16 mouse cellular contexts compared by ENCODE assay signal in the genomic region with DNA sequence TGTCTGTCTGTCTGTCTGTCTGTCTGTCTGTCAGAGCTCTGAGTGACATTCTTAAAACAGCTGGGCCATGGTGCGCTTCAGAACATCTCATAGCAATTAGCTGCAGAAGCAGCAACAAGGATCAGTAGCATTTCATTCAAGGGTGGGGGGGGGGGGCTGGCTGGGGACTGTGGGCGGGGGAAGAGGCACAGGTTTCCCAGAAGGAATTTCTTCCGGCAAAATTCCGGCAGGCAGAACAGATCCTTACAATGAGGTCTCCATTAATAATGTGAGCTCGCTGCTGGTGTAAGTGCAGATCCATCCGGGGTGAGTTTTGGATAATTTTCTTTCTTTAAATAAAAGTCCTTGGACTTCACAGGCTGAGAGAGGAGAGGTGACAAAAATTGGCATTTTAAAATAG. TPM values are rescaled to one million over a fixed set of nuclear protein-coding genes. Genes with fewer than 3 reads are reported as not detected.
DNase-seq lines count a peak whose midpoint lies in the region; ATAC-seq and TF ChIP-seq lines count a peak whose summit lies in the region.
"Had no signal": no experiment of that assay in that cellular context is flagged by ENCODE, and none has a peak within 500 bp of the region (broad histone marks: within the 10 kb centered on the region; RNA-seq: fewer than 3 reads in every experiment).

No protein-coding gene starts in this region.

- H3K27ac ChIP-seq in cerebellum, adult 2 months (ENCODE audit: insufficient read depth, low read length): 0 out of 2 replicates have a peak overlapping the region, but pooled peaks have one; percentile 63
- no peak overlapping the region for H3K27ac ChIP-seq in kidney, embryonic 16.5 days (ENCODE audit: low read length)
- 0 out of 2 replicates have a peak overlapping the region, but pooled peaks have one; percentile 9 for H3K27ac ChIP-seq in forebrain, postnatal 0 days (ENCODE audit: low read depth, low read length)
- H3K27ac ChIP-seq in neural tube, embryonic 13.5 days (replicated peaks): no peak overlapping the region
- no peak overlapping the region for H3K27ac ChIP-seq in intestine, postnatal 0 days (ENCODE audit: low read depth, low read length)
- H3K27ac ChIP-seq: liver, embryonic 12.5 days had no signal

- H3K9ac ChIP-seq in kidney, embryonic 16.5 days (replicated peaks; ENCODE audit: low read length): no peak overlapping the region
- H3K9ac ChIP-seq in forebrain, postnatal 0 days: 0 out of 2 replicates have a peak overlapping the region, but pooled peaks have one; percentile 31
- 0 out of 2 replicates have a peak overlapping the region, but pooled peaks have one; percentile 38 for H3K9ac ChIP-seq in neural tube, embryonic 13.5 days
- no peak overlapping the region for H3K9ac ChIP-seq in intestine, postnatal 0 days (ENCODE audit: low read depth, low read length)
- H3K9ac ChIP-seq: kidney, embryonic 15.5 days; liver, embryonic 12.5 days had no signal

- no peak for TF ChIP-seq CTCF in cerebellum, adult 2 months (IDR thresholded peaks at IDR 0.05; ENCODE audit: borderline replicate concordance, insufficient read depth, low read depth, low read length)
- no peak for TF ChIP-seq CTCF in forebrain, postnatal 0 days (IDR thresholded peaks at IDR 0.05; ENCODE audit: low read depth)
- TF ChIP-seq CTCF in intestine, postnatal 0 days (IDR thresholded peaks at IDR 0.05; ENCODE audit: low read depth): no peak

- DNase-seq in cerebellum, adult 2 months: peak in 1 of 2 experiments; percentile 41
- no peak for DNase-seq in cerebellum, postnatal 36 days
- DNase-seq in kidney, adult 11 months: no peak
- no peak for DNase-seq in forebrain, postnatal 0 days
- DNase-seq in kidney, postnatal 25 days: no peak
- DNase-seq: heart, postnatal 10 days; lung, postnatal 4 days had no signal

- peaks cover 3% of the 10 kb centered on the region for H3K4me1 ChIP-seq in cerebellum, adult 2 months (ENCODE audit: control insufficient read depth, insufficient read depth, low read length)
- peaks cover 22% of the 10 kb centered on the region for H3K4me1 ChIP-seq in kidney, embryonic 16.5 days (ENCODE audit: insufficient read depth, low read length)
- peaks cover 17% of the 10 kb centered on the region for H3K4me1 ChIP-seq in forebrain, postnatal 0 days (ENCODE audit: insufficient read depth)
- H3K4me1 ChIP-seq in neural tube, embryonic 13.5 days (replicated peaks): peaks cover 39% of the 10 kb centered on the region
- H3K4me1 ChIP-seq in intestine, postnatal 0 days (replicated peaks; ENCODE audit: control insufficient read depth, insufficient read depth, low read length): no peaks in the 10 kb centered on the region

- peak overlapping the region; percentile 39 for H3K4me3 ChIP-seq in cerebellum, adult 2 months (replicated peaks; ENCODE audit: insufficient read depth, low read depth, low read length)
- H3K4me3 ChIP-seq in kidney, embryonic 16.5 days (ENCODE audit: low read length): no peak overlapping the region
- H3K4me3 ChIP-seq in forebrain, postnatal 0 days (ENCODE audit: low read depth, low read length): peak overlapping the region; percentile 28; the same call in 1 of the 2 replicates
- no peak overlapping the region for H3K4me3 ChIP-seq in neural tube, embryonic 13.5 days
- no peak overlapping the region for H3K4me3 ChIP-seq in intestine, postnatal 0 days (ENCODE audit: low read depth, low read length)
- H3K4me3 ChIP-seq: kidney, embryonic 15.5 days; liver, embryonic 12.5 days had no signal

- TF ChIP-seq POLR2A in cerebellum, adult 2 months (IDR thresholded peaks at IDR 0.05; ENCODE audit: borderline replicate concordance, insufficient read depth, low read length): no peak

- ATAC-seq in kidney, embryonic 16.5 days (ENCODE audit: low FRiP score, low TSS enrichment): no peak
- ATAC-seq in forebrain, postnatal 0 days: no peak; the same call in 1 of the 2 replicates
- ATAC-seq in neural tube, embryonic 13.5 days (ENCODE audit: low read depth): no peak
- ATAC-seq in intestine, postnatal 0 days: no peak
- ATAC-seq: liver, embryonic 12.5 days had no signal

- 5% methylated on average over 6 of the region's 6 CpGs for WGBS in cerebellum, adult 2 months
- 15% methylated on average over 6 of the region's 6 CpGs for WGBS in kidney, embryonic 16.5 days
- WGBS in forebrain, postnatal 0 days: 2% methylated on average over 6 of the region's 6 CpGs
- 8% methylated on average over 6 of the region's 6 CpGs for WGBS in neural tube, embryonic 13.5 days
- WGBS in intestine, postnatal 0 days: 40% methylated on average over 6 of the region's 6 CpGs

- H3K4me2 ChIP-seq in kidney, embryonic 16.5 days (replicated peaks; ENCODE audit: low read depth, low read length): 0 out of 2 replicates have a peak overlapping the region, but pooled peaks have one; percentile 12
- H3K4me2 ChIP-seq in forebrain, postnatal 0 days (ENCODE audit: low read depth): peak overlapping the region; percentile 29
- peak overlapping the region; percentile 49; the same call in 1 of the 2 replicates for H3K4me2 ChIP-seq in neural tube, embryonic 13.5 days
- H3K4me2 ChIP-seq in intestine, postnatal 0 days (replicated peaks; ENCODE audit: low read depth): no peak overlapping the region
- H3K4me2 ChIP-seq: liver, embryonic 12.5 days had no signal

- no peaks in the 10 kb centered on the region for H3K9me3 ChIP-seq in kidney, embryonic 16.5 days (ENCODE audit: low read length)
- H3K9me3 ChIP-seq in forebrain, postnatal 0 days (ENCODE audit: low read length): no peaks in the 10 kb centered on the region
- H3K9me3 ChIP-seq in neural tube, embryonic 13.5 days: no peaks in the 10 kb centered on the region
- H3K9me3 ChIP-seq in intestine, postnatal 0 days (ENCODE audit: control insufficient read depth): no peaks in the 10 kb centered on the region
- H3K9me3 ChIP-seq: kidney, embryonic 15.5 days; liver, embryonic 12.5 days had no signal

- no peaks in the 10 kb centered on the region for H3K36me3 ChIP-seq in kidney, embryonic 16.5 days (ENCODE audit: insufficient read depth, low read length)
- H3K36me3 ChIP-seq in forebrain, postnatal 0 days (ENCODE audit: insufficient read depth): no peaks in the 10 kb centered on the region
- 0 out of 2 replicates have a peak, but pooled peaks cover 1% of the 10 kb centered on the region for H3K36me3 ChIP-seq in neural tube, embryonic 13.5 days
- no peaks in the 10 kb centered on the region; the same call in 1 of the 2 replicates for H3K36me3 ChIP-seq in intestine, postnatal 0 days (ENCODE audit: control insufficient read depth, insufficient read depth)

- no peaks in the 10 kb centered on the region for H3K27me3 ChIP-seq in cerebellum, adult 2 months (ENCODE audit: control insufficient read depth, insufficient read depth, low read length)
- H3K27me3 ChIP-seq in kidney, embryonic 16.5 days (ENCODE audit: insufficient read depth, low read length): no peaks in the 10 kb centered on the region
- no peaks in the 10 kb centered on the region for H3K27me3 ChIP-seq in forebrain, postnatal 0 days (ENCODE audit: insufficient read depth, low read length)
- no peaks in the 10 kb centered on the region for H3K27me3 ChIP-seq in neural tube, embryonic 13.5 days
- no peaks in the 10 kb centered on the region for H3K27me3 ChIP-seq in intestine, postnatal 0 days (replicated peaks; ENCODE audit: control insufficient read depth, insufficient read depth, low read length)
- H3K27me3 ChIP-seq: kidney, embryonic 15.5 days; liver, embryonic 12.5 days had no signal

RNA-seq across cellular contexts. Expression of a gene that starts 40.0 kb away (rescaled TPM):
- 137 and 145 TPM in 2 replicates for polyA plus RNA-seq in cerebellum, adult 2 months (2012; rRNA removed)
- polyA plus RNA-seq in kidney, embryonic 16.5 days (2015; fragmentation: Nextera tagmentation; extraction: Ambion mirVana): 28.1 and 29.0 TPM in 2 replicates
- 47.5 and 51.0 TPM in 2 replicates for total RNA-seq in forebrain, postnatal 0 days (2014; rRNA removed)
- polyA plus RNA-seq in forebrain, postnatal 0 days (2015; fragmentation: Nextera tagmentation; extraction: Ambion mirVana): 28.6 and 37.2 TPM in 2 replicates
- 30.6 and 33.3 TPM in 2 replicates for polyA plus RNA-seq in neural tube, embryonic 13.5 days (2015; fragmentation: Nextera tagmentation; extraction: Ambion mirVana)
- 19.4 and 21.8 TPM in 2 replicates for polyA plus RNA-seq in intestine, postnatal 0 days (2015; fragmentation: Nextera tagmentation; extraction: Ambion mirVana)

RNA-seq across cellular contexts. Expression of a gene that starts 49.9 kb away (rescaled TPM):
- polyA plus RNA-seq in cerebellum, adult 2 months (2012; rRNA removed): not detected in 2 replicates
- 0.09 and 0.24 TPM in 2 replicates for polyA plus RNA-seq in kidney, embryonic 16.5 days (2015; fragmentation: Nextera tagmentation; extraction: Ambion mirVana)
- total RNA-seq in forebrain, postnatal 0 days (2014; rRNA removed): not detected in 2 replicates
- polyA plus RNA-seq in forebrain, postnatal 0 days (2015; fragmentation: Nextera tagmentation; extraction: Ambion mirVana): not detected in 2 replicates
- polyA plus RNA-seq in neural tube, embryonic 13.5 days (2015; fragmentation: Nextera tagmentation; extraction: Ambion mirVana): not detected in 2 replicates
- polyA plus RNA-seq in intestine, postnatal 0 days (2015; fragmentation: Nextera tagmentation; extraction: Ambion mirVana): not detected in 2 replicates
- total RNA-seq: common myeloid progenitor, adult 5-6 weeks; heart, postnatal 10 days; layer of hippocampus, postnatal 36 days had no signal
- polyA plus RNA-seq: frontal cortex, adult 2 months; neural tube, embryonic 11.5 days had no signal

Comparison
In these comparisons a context has a peak if more than half of its experiments do, and no peak if none do; other contexts are left out.
1. H3K27ac ChIP-seq: peak in cerebellum, adult 2 months (single experiment) and forebrain, postnatal 0 days (single experiment); none in kidney, embryonic 16.5 days (single experiment), neural tube, embryonic 13.5 days (single experiment) and intestine, postnatal 0 days (single experiment).
2. H3K4me3 ChIP-seq: peak in cerebellum, adult 2 months (single experiment) and forebrain, postnatal 0 days (single experiment); none in kidney, embryonic 16.5 days (single experiment), neural tube, embryonic 13.5 days (single experiment) and intestine, postnatal 0 days (single experiment).
3. H3K9ac ChIP-seq: peak in forebrain, postnatal 0 days (single experiment) and neural tube, embryonic 13.5 days (single experiment); none in kidney, embryonic 16.5 days (single experiment) and intestine, postnatal 0 days (single experiment).